Mouse (Mus musculus): ENCODE results near the gene Rpsa.
"Not testable (repeated sequence)": the region's sequence is repeated elsewhere in the genome, so short reads cannot be mapped to it uniquely, and the experiment has no call there.

Rpsa gene

GRCm38 (mm10) chr9:120127538-120128251 lies at the start of gene Rpsa:
Gene Rpsa (plus strand): TSS chr9:120127689.
- DNase-seq, result peak; percentile 97

GRCm38 (mm10) chr9:120078241-120078640 lies 49.2 kb upstream of the Rpsa start:
- DNase-seq, result no peak

- DNase-seq, result no peak
Observed at GRCm38 (mm10) chr9:120079901-120080300, 47.6 kb upstream of the Rpsa start.

- peak; percentile 10 to 18 for DNase-seq
Observed at GRCm38 (mm10) chr9:120080546-120081108, 46.9 kb upstream of the Rpsa start.

GRCm38 (mm10) chr9:120081247-120081646 lies 46.2 kb upstream of the Rpsa start:
- DNase-seq, result peak in 1 of 2 experiments; percentile 53

- peak; percentile 69 to 79 for DNase-seq
Observed at GRCm38 (mm10) chr9:120081967-120082366, 45.5 kb upstream of the Rpsa start.

- DNase-seq, result no peak
Observed at GRCm38 (mm10) chr9:120082691-120083090, 44.8 kb upstream of the Rpsa start.

- DNase-seq, result no peak
Observed at GRCm38 (mm10) chr9:120083158-120083894, 44.2 kb upstream of the Rpsa start.

- DNase-seq, result no peak
Observed at GRCm38 (mm10) chr9:120084406-120084805, 43.1 kb upstream of the Rpsa start.

- no peak for DNase-seq
Observed at GRCm38 (mm10) chr9:120089125-120089524, 38.4 kb upstream of the Rpsa start.

- DNase-seq, result no peak
Observed at GRCm38 (mm10) chr9:120091086-120091485, 36.4 kb upstream of the Rpsa start.

GRCm38 (mm10) chr9:120091696-120092238 lies 35.7 kb upstream of the Rpsa start, which contains the start of gene Ccr8:
Gene Ccr8 (plus strand): TSS chr9:120092114.
- no peak for DNase-seq

- DNase-seq, result no peak
Observed at GRCm38 (mm10) chr9:120093701-120094100, 33.8 kb upstream of the Rpsa start.

GRCm38 (mm10) chr9:120095886-120096285 lies 31.6 kb upstream of the Rpsa start:
- DNase-seq, result no peak

GRCm38 (mm10) chr9:120098682-120099081 lies 28.8 kb upstream of the Rpsa start:
- DNase-seq, result peak; percentile 84 to 89

- DNase-seq, result no peak
Observed at GRCm38 (mm10) chr9:120099304-120099703, 28.2 kb upstream of the Rpsa start.

- DNase-seq, result no peak
Observed at GRCm38 (mm10) chr9:120101165-120101564, 26.3 kb upstream of the Rpsa start.

- not testable (repeated sequence) for DNase-seq
Observed at GRCm38 (mm10) chr9:120108953-120109352, 18.5 kb upstream of the Rpsa start.

GRCm38 (mm10) chr9:120110211-120111018 lies 17.1 kb upstream of the Rpsa start, which contains the start of gene Slc25a38:
Gene Slc25a38 (plus strand): TSS chr9:120110374.
- DNase-seq, result peak; percentile 97 to 98

- DNase-seq, result no peak
Observed at GRCm38 (mm10) chr9:120111156-120111945, 16.1 kb upstream of the Rpsa start.

GRCm38 (mm10) chr9:120112472-120112871 lies 15.0 kb upstream of the Rpsa start:
- no peak for DNase-seq

GRCm38 (mm10) chr9:120113456-120113855 lies 14.0 kb upstream of the Rpsa start:
- no peak for DNase-seq
